Mouse (Mus musculus) testis, adult 2 months (tissue): Measurements from ENCODE around the gene Apol6.

ENCODE experiments used
- CTCF ChIP-seq: fragments of 200-500 bp; IDR thresholded peaks from 2 replicates; pipeline ENCODE4 v1.5.1; 2012; ENCODE audit warnings: low read depth, mild to moderate bottlenecking, inconsistent platforms, low read length, moderate library complexity; ENCODE audit not compliant: control insufficient read depth, insufficient read depth, insufficient replicate concordance
- POLR2A ChIP-seq: fragments of 200-500 bp; IDR thresholded peaks from 2 replicates; pipeline ENCODE4 v1.6.1; 2012; ENCODE audit warnings: low read depth, mild to moderate bottlenecking, inconsistent platforms, low read length, moderate library complexity; ENCODE audit not compliant: control insufficient read depth

- TF ChIP-seq POLR2A, result no peak
- no peak for TF ChIP-seq CTCF
Observed at GRCm38 (mm10) chr15:77027675-77028074, 16.9 kb upstream of the Apol6 start.
